ENCODE assay signal across 22 mouse cellular contexts in genomic region chr7:119594530-119595107, GRCm38 (mm10). TPM values are rescaled to one million over a fixed set of nuclear protein-coding genes. Genes with fewer than 3 reads are reported as not detected.
A peak's percentile ranks its signal among the peaks of the same experiment; 100 is the strongest.
DNase-seq lines count a peak whose midpoint lies in the region; ATAC-seq lines count a peak whose summit lies in the region.
"Had no signal": no experiment of that assay in that cellular context is flagged by ENCODE, and none has a peak within 500 bp of the region (broad histone marks: within the 10 kb centered on the region; RNA-seq: fewer than 3 reads in every experiment).

No protein-coding gene starts in this region.

- WGBS in limb, embryonic 11.5 days = 65% methylated on average over 3 of the region's 3 CpGs
- WGBS in limb, embryonic 10.5 days = 80% methylated on average over 3 of the region's 3 CpGs
- 69% methylated on average over 3 of the region's 3 CpGs for whole genome bisulfite sequencing in kidney, embryonic 15.5 days

- no peak overlapping the region for H3K4me2 ChIP-seq in limb, embryonic 11.5 days (ENCODE audit: low read depth, severe bottlenecking)
- H3K4me2 ChIP-seq in kidney, embryonic 15.5 days = no peak overlapping the region
- H3K4me2 ChIP-seq: embryonic facial prominence, embryonic 15.5 days; heart, embryonic 11.5 days; heart, embryonic 15.5 days; hindbrain, embryonic 13.5 days had no signal

- H3K36me3 ChIP-seq in limb, embryonic 11.5 days (ENCODE audit: control insufficient read depth, insufficient read depth, low read length) = no peaks in the 10 kb centered on the region
- no peaks in the 10 kb centered on the region for H3K36me3 ChIP-seq in limb, embryonic 10.5 days
- no peaks in the 10 kb centered on the region for H3K36me3 ChIP-seq in kidney, embryonic 15.5 days
- H3K36me3 ChIP-seq: embryonic facial prominence, embryonic 15.5 days; forebrain, embryonic 10.5 days; heart, embryonic 15.5 days; hindbrain, embryonic 13.5 days had no signal

- no peak overlapping the region for H3K27ac ChIP-seq in limb, embryonic 11.5 days (replicated peaks; ENCODE audit: low read depth, low read length)
- no peak overlapping the region for H3K27ac ChIP-seq in limb, embryonic 10.5 days
- 0 out of 2 replicates have a peak overlapping the region, but pooled peaks have one; percentile 41 for H3K27ac ChIP-seq in kidney, embryonic 15.5 days
- H3K27ac ChIP-seq: embryonic facial prominence, embryonic 15.5 days; forebrain, embryonic 10.5 days; gastrocnemius, adult 2 months; heart, embryonic 15.5 days; hindbrain, embryonic 13.5 days had no signal

- no peaks in the 10 kb centered on the region for H3K27me3 ChIP-seq in limb, embryonic 11.5 days (ENCODE audit: control insufficient read depth, insufficient read depth, low read length)
- no peaks in the 10 kb centered on the region for H3K27me3 ChIP-seq in limb, embryonic 10.5 days (ENCODE audit: low read depth, poor library complexity, severe bottlenecking)
- H3K27me3 ChIP-seq in kidney, embryonic 15.5 days = no peaks in the 10 kb centered on the region
- H3K27me3 ChIP-seq: embryonic facial prominence, embryonic 15.5 days; heart, embryonic 15.5 days; hindbrain, embryonic 13.5 days had no signal

- H3K4me3 ChIP-seq in limb, embryonic 11.5 days (ENCODE audit: low read depth, low read length) = no peak overlapping the region
- H3K4me3 ChIP-seq in limb, embryonic 10.5 days = no peak overlapping the region
- H3K4me3 ChIP-seq in kidney, embryonic 15.5 days (replicated peaks) = no peak overlapping the region
- H3K4me3 ChIP-seq: embryonic facial prominence, embryonic 15.5 days; erythroblast, embryonic 14.5 days; forebrain, embryonic 10.5 days; gastrocnemius, adult 2 months; heart, embryonic 15.5 days; hindbrain, embryonic 13.5 days had no signal

- no peaks in the 10 kb centered on the region for H3K4me1 ChIP-seq in limb, embryonic 11.5 days (ENCODE audit: control insufficient read depth, insufficient read depth, low read length)
- H3K4me1 ChIP-seq in limb, embryonic 10.5 days = no peaks in the 10 kb centered on the region
- no peaks in the 10 kb centered on the region for H3K4me1 ChIP-seq in kidney, embryonic 15.5 days
- H3K4me1 ChIP-seq: embryonic facial prominence, embryonic 15.5 days; forebrain, embryonic 10.5 days; heart, embryonic 15.5 days; hindbrain, embryonic 13.5 days had no signal

- ATAC-seq in limb, embryonic 11.5 days (ENCODE audit: insufficient number of reproducible peaks, low FRiP score, low TSS enrichment, low read depth) = no peak
- peak; percentile 58; the same call in 1 of the 2 replicates for ATAC-seq in kidney, embryonic 15.5 days (replicated peaks; ENCODE audit: low FRiP score)
- ATAC-seq: forebrain, embryonic 14.5 days had no signal

- no peaks in the 10 kb centered on the region for H3K9me3 ChIP-seq in limb, embryonic 11.5 days (ENCODE audit: control insufficient read depth, low read length)
- H3K9me3 ChIP-seq in limb, embryonic 10.5 days (replicated peaks) = no peaks in the 10 kb centered on the region
- H3K9me3 ChIP-seq in kidney, embryonic 15.5 days (replicated peaks) = no peaks in the 10 kb centered on the region
- H3K9me3 ChIP-seq: embryonic facial prominence, embryonic 15.5 days; forebrain, embryonic 10.5 days; heart, embryonic 15.5 days; hindbrain, embryonic 13.5 days had no signal

- peak; percentile 9 for DNase-seq in limb, embryonic 11.5 days (ENCODE audit: low spot score)
- DNase-seq in limb, embryonic 10.5 days (ENCODE audit: low spot score) = no peak
- peak; percentile 64 to 77 for DNase-seq in kidney, postnatal 25 days
- no peak for DNase-seq in right cerebral cortex, adult 2 months (ENCODE audit: low spot score in 2 of 2)
- DNase-seq in cerebellum, adult 8-10 months = no peak
- DNase-seq: adrenal gland, adult 2 months; adrenal gland, postnatal 36 days; cerebellum, adult 2 months; cerebellum, postnatal 14 days; embryo, embryonic 11 days; gastrocnemius, adult 2 months; gastrocnemius, postnatal 25 days; heart, postnatal 14 days had no signal

- H3K9ac ChIP-seq in limb, embryonic 11.5 days (ENCODE audit: low read length) = no peak overlapping the region
- no peak overlapping the region for H3K9ac ChIP-seq in kidney, embryonic 15.5 days
- H3K9ac ChIP-seq: embryonic facial prominence, embryonic 15.5 days; heart, embryonic 15.5 days; hindbrain, embryonic 13.5 days had no signal

RNA-seq across cellular contexts. Expression of gene Acsm1, which starts 12.2 kb away (rescaled TPM):
- polyA plus RNA-seq in limb, embryonic 11.5 days (2014; fragmentation: Nextera tagmentation; extraction: Ambion mirVana) = not detected in 2 replicates
- polyA plus RNA-seq in limb, embryonic 10.5 days (2016; fragmentation: Nextera tagmentation; extraction: Ambion mirVana) = not detected in 2 replicates
- 2.1 and 2.6 TPM in 2 replicates for polyA plus RNA-seq in kidney, embryonic 15.5 days (2015; fragmentation: Nextera tagmentation; extraction: Ambion mirVana)
- polyA plus RNA-seq: cerebellum, adult 2 months; embryonic facial prominence, embryonic 11.5 days; erythroblast, embryonic 14.5 days; forebrain, embryonic 10.5 days; forebrain, embryonic 14.5 days; heart, embryonic 11.5 days; heart, embryonic 15.5 days; hindbrain, embryonic 13.5 days had no signal

RNA-seq across cellular contexts. Expression of gene Acsm2, which starts 40.5 kb away (rescaled TPM):
- polyA plus RNA-seq in limb, embryonic 11.5 days (2014; fragmentation: Nextera tagmentation; extraction: Ambion mirVana) = not detected in 2 replicates
- polyA plus RNA-seq in limb, embryonic 10.5 days (2016; fragmentation: Nextera tagmentation; extraction: Ambion mirVana) = not detected in 2 replicates
- 26.0 and 29.4 TPM in 2 replicates for polyA plus RNA-seq in kidney, embryonic 15.5 days (2015; fragmentation: Nextera tagmentation; extraction: Ambion mirVana)
- polyA plus RNA-seq: adrenal gland, adult 2 months; cerebellum, adult 2 months; embryonic facial prominence, embryonic 11.5 days; erythroblast, embryonic 14.5 days; forebrain, embryonic 10.5 days; forebrain, embryonic 14.5 days; heart, embryonic 11.5 days; heart, embryonic 15.5 days; hindbrain, embryonic 13.5 days had no signal

Comparison
In these comparisons a context has a peak if more than half of its experiments do, and no peak if none do; other contexts are left out.
1. DNase-seq: peak in limb, embryonic 11.5 days (single experiment) and kidney, postnatal 25 days (2 of 2); none in limb, embryonic 10.5 days (single experiment), right cerebral cortex, adult 2 months (0 of 2) and cerebellum, adult 8-10 months (single experiment).
2. RNA of gene Acsm2, which starts 40.5 kb away (polyA plus RNA-seq): 26.0 to 29.4 TPM in kidney, embryonic 15.5 days; not detected in limb, embryonic 11.5 days and not detected in limb, embryonic 10.5 days; every median in the first group is over 10 times any median in the second.